Mouse (Mus musculus) CH12.LX (cell line): ENCODE measurements at regions not wholly inside any gene's neighbourhood (a gene's known extent, or its start where the extent isn't known, plus 50 kb on each side); places are given as distances from the start of the nearest gene placed in this dataset.

Experiments used
- DNase-seq: peaks from one replicate; pipeline ENCODE4 v3.0.0-alpha.2; 2013; ENCODE audit errors: extremely low read depth
- H3K27ac ChIP-seq: 2 replicates; pipeline ENCODE4 v1.5.1; 2012; ENCODE audit warnings: low read depth, mild to moderate bottlenecking, control low read depth, moderate library complexity; ENCODE audit not compliant: insufficient read depth
- H3K27me3 ChIP-seq: replicated peaks from 2 replicates; pipeline ENCODE3; 2012; ENCODE audit warnings: inconsistent platforms
- H3K36me3 ChIP-seq, 2 experiments: replicated peaks in 1 of 2; 2 replicates each; pipeline versions ENCODE3 to v1.6.1; 2012; ENCODE audit warnings: inconsistent platforms in 1 of 2, low read length in 1 of 2, mild to moderate bottlenecking in 1 of 2, mixed read lengths in 1 of 2, moderate library complexity in 1 of 2; ENCODE audit not compliant: control insufficient read depth in 1 of 2, insufficient read depth in 1 of 2
- H3K4me1 ChIP-seq, 2 experiments: 2 replicates each; pipeline ENCODE4 v1.6.1; 2012; ENCODE audit warnings: inconsistent platforms in 1 of 2, moderate library complexity in 1 of 2; ENCODE audit not compliant: insufficient read depth in 2 of 2, control insufficient read depth in 1 of 2
- H3K4me2 ChIP-seq: 2 replicates; pipeline ENCODE4 v1.6.1; 2012; ENCODE audit warnings: low read depth, mild to moderate bottlenecking, control low read depth; ENCODE audit not compliant: poor library complexity, insufficient read depth, severe bottlenecking
- H3K4me3 ChIP-seq, 3 experiments: fragments of 150-350 bp in 1 of 3; sonication (generic) in 1 of 3; replicated peaks in 1 of 3; 2 replicates each; pipeline versions ENCODE3 to v1.5.1; 2011 to 2012; ENCODE audit warnings: low read depth in 2 of 3, low read length in 2 of 3, mild to moderate bottlenecking in 2 of 3, moderate library complexity in 2 of 3, control low read depth in 1 of 3, improper control_type of control experiment in 1 of 3, inconsistent platforms in 1 of 3, mixed read lengths in 1 of 3; ENCODE audit not compliant: poor library complexity in 1 of 3
- H3K79me2 ChIP-seq: replicated peaks from 2 replicates; pipeline ENCODE4 v1.6.1; 2012; ENCODE audit warnings: mild to moderate bottlenecking, moderate library complexity; ENCODE audit not compliant: control insufficient read depth, poor library complexity, insufficient read depth, severe bottlenecking; ENCODE audit errors: extremely low read depth
- H3K9ac ChIP-seq: 2 replicates; pipeline ENCODE4 v1.6.1; 2012; ENCODE audit warnings: low read depth, mild to moderate bottlenecking, control low read depth, moderate library complexity; ENCODE audit not compliant: insufficient read depth
- H3K9me3 ChIP-seq: replicated peaks from 2 replicates; pipeline ENCODE3; 2012; ENCODE audit warnings: low read length, inconsistent platforms, mixed read lengths
- BHLHE40 ChIP-seq: IDR thresholded peaks from 2 replicates; pipeline ENCODE4 v1.6.1; 2011; ENCODE audit warnings: mild to moderate bottlenecking, low read depth, low read length, improper control_type of control experiment
- CHD1 ChIP-seq: IDR thresholded peaks from 2 replicates; pipeline ENCODE4 v1.6.1; 2012; ENCODE audit warnings: low read depth, low read length, improper control_type of control experiment, inconsistent platforms
- E2F4 ChIP-seq: IDR thresholded peaks from 2 replicates; pipeline ENCODE4 v1.6.1; 2011; ENCODE audit warnings: low read depth, low read length, improper control_type of control experiment; ENCODE audit not compliant: insufficient replicate concordance
- ELF1 ChIP-seq: IDR thresholded peaks from 2 replicates; pipeline ENCODE4 v1.6.1; 2014; ENCODE audit warnings: low read depth, mild to moderate bottlenecking, inconsistent platforms, low read length, improper control_type of control experiment
- EP300 ChIP-seq: IDR thresholded peaks from 2 replicates; pipeline ENCODE4 v1.6.1; 2011; ENCODE audit warnings: low read length, improper control_type of control experiment
- ETS1 ChIP-seq: conservative IDR thresholded peaks from 2 replicates; pipeline ENCODE4 v1.6.1; 2012; ENCODE audit warnings: low read depth, mild to moderate bottlenecking, inconsistent platforms, low read length, improper control_type of control experiment, moderate library complexity
- GABPA ChIP-seq: IDR thresholded peaks from 2 replicates; pipeline ENCODE4 v1.6.1; 2012; ENCODE audit warnings: low read depth, low read length, improper control_type of control experiment, inconsistent platforms; ENCODE audit not compliant: insufficient replicate concordance
- HCFC1 ChIP-seq: IDR thresholded peaks from 2 replicates; pipeline ENCODE4 v1.6.1; 2012; ENCODE audit warnings: low read depth, mild to moderate bottlenecking, inconsistent platforms, low read length, improper control_type of control experiment
- IRF4 ChIP-seq: IDR thresholded peaks from 2 replicates; pipeline ENCODE4 v1.6.1; 2014; ENCODE audit warnings: low read depth, mild to moderate bottlenecking, inconsistent platforms, low read length, improper control_type of control experiment
- JUND ChIP-seq: conservative IDR thresholded peaks from 2 replicates; pipeline ENCODE4 v1.6.1; 2011; ENCODE audit warnings: low read depth, low read length, improper control_type of control experiment
- KAT2A ChIP-seq: IDR thresholded peaks from 2 replicates; pipeline ENCODE4 v1.6.1; 2012; ENCODE audit warnings: low read length, improper control_type of control experiment, inconsistent platforms; ENCODE audit not compliant: insufficient replicate concordance
- MAFK ChIP-seq: IDR thresholded peaks from 2 replicates; pipeline ENCODE4 v1.6.1; 2011; ENCODE audit warnings: low read length, improper control_type of control experiment; ENCODE audit not compliant: insufficient replicate concordance
- MAZ ChIP-seq: IDR thresholded peaks from 2 replicates; pipeline ENCODE4 v1.6.1; 2012; ENCODE audit warnings: low read depth, mild to moderate bottlenecking, inconsistent platforms, low read length, improper control_type of control experiment, moderate library complexity
- MEF2A ChIP-seq: IDR thresholded peaks from 2 replicates; pipeline ENCODE4 v1.6.1; 2014; ENCODE audit warnings: low read depth, mild to moderate bottlenecking, inconsistent platforms, low read length, improper control_type of control experiment, borderline replicate concordance
- PAX5 ChIP-seq: IDR thresholded peaks from 2 replicates; pipeline ENCODE4 v1.6.1; 2012; ENCODE audit warnings: low read length, inconsistent platforms, mixed read lengths
- POLR2A ChIP-seq: IDR thresholded peaks from 2 replicates; pipeline ENCODE4 v1.6.1; 2011; ENCODE audit warnings: low read depth, mild to moderate bottlenecking, improper control_type of control experiment, low read length
- POLR2AphosphoS2 ChIP-seq: IDR thresholded peaks from 2 replicates; pipeline ENCODE4 v1.6.1; 2011; ENCODE audit warnings: low read depth, low read length, improper control_type of control experiment
- RAD21 ChIP-seq: IDR thresholded peaks from 2 replicates; pipeline ENCODE4 v1.6.1; 2011; ENCODE audit warnings: low read depth, mild to moderate bottlenecking, low read length, improper control_type of control experiment, moderate library complexity
- RCOR1 ChIP-seq: conservative IDR thresholded peaks from 2 replicates; pipeline ENCODE4 v1.6.1; 2012; ENCODE audit warnings: low read depth, mild to moderate bottlenecking, inconsistent platforms, low read length, improper control_type of control experiment
- SIN3A ChIP-seq: IDR thresholded peaks from 2 replicates; pipeline ENCODE4 v1.6.1; 2012; ENCODE audit warnings: low read length, improper control_type of control experiment, inconsistent platforms
- SMC3 ChIP-seq: IDR thresholded peaks from 2 replicates; pipeline ENCODE4 v1.6.1; 2011; ENCODE audit warnings: low read depth, low read length, improper control_type of control experiment
- TBP ChIP-seq: conservative IDR thresholded peaks from 2 replicates; pipeline ENCODE4 v1.6.1; 2011; ENCODE audit warnings: low read depth, low read length, improper control_type of control experiment
- UBTF ChIP-seq: IDR thresholded peaks from 2 replicates; pipeline ENCODE4 v1.6.1; 2012; ENCODE audit warnings: low read depth, mild to moderate bottlenecking, inconsistent platforms, low read length, improper control_type of control experiment, moderate library complexity
- USF1 ChIP-seq: IDR thresholded peaks from 2 replicates; pipeline ENCODE4 v1.6.1; 2014; ENCODE audit warnings: low read depth, mild to moderate bottlenecking, inconsistent platforms, low read length, improper control_type of control experiment
- ZKSCAN1 ChIP-seq: IDR thresholded peaks from 2 replicates; pipeline ENCODE4 v1.6.1; 2012; ENCODE audit warnings: low read depth, inconsistent platforms, low read length, improper control_type of control experiment, borderline replicate concordance
- dilution Hi-C: fragments of 300-500 bp; cut with MboI; formaldehyde crosslinking; loops from 2 replicates; pipeline ENCODE4 v1.14.3; 2020; ENCODE audit warnings: low sequenced_read_pairs; ENCODE audit not compliant: extremely low pct_unique_long_range_greater_than_20kb, extremely low pct_ligation_motif_present
- in situ Hi-C: fragments of 300-500 bp; cut with MboI; formaldehyde crosslinking; loops from 3 replicates; pipeline ENCODE4 v1.14.3; 2019; ENCODE audit warnings: low sequenced_read_pairs, low pct_ligation_motif_present, low pct_unique_long_range_greater_than_20kb, mixed read lengths

- no peak overlapping the region for H3K4me2 ChIP-seq
- H3K4me1 ChIP-seq = no peaks in the 10 kb centered on the region
- no peaks in the 10 kb centered on the region for H3K79me2 ChIP-seq
- H3K9ac ChIP-seq = no peak overlapping the region
- TF ChIP-seq CHD1 (no peak), SMC3 (no peak), JUND (no peak)
- DNase-seq = no peak
- H3K27ac ChIP-seq = no peak overlapping the region
- H3K9me3 ChIP-seq = no peaks in the 10 kb centered on the region
- dilution Hi-C loops (no loop called here), in situ Hi-C loops (loop anchor here (25.0 kb wide), 1 partner anchor 1490 kb away; no protein-coding TSS in a partner anchor)
- no peaks in the 10 kb centered on the region for H3K36me3 ChIP-seq
- H3K4me3 ChIP-seq = no peak overlapping the region
- no peaks in the 10 kb centered on the region for H3K27me3 ChIP-seq
These were observed 605.9 kb downstream of the Kcnj2 start for GRCm38 (mm10) chr11:111671865-111672264.

DNA sequence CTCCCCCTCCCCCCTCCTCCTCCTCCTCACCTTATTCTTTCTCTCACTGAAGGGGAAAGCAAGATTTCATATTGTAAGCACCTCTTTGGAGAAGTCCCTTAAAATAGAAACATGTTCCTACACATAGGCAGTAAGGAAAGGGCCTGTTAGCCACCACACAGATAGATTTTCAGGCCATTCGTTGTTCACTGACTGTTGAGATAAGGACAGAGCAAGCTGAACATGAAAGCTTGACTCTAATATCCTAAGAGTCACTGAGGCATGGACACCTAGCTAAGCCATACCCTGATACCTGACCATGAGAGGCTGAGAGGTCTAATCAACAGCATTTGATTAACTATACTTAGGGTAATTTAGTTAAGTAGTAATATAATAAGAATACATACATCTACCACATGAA is 609.7 kb downstream of the Kcnj2 start:
- H3K9me3 ChIP-seq = no peaks in the 10 kb centered on the region

DNA sequence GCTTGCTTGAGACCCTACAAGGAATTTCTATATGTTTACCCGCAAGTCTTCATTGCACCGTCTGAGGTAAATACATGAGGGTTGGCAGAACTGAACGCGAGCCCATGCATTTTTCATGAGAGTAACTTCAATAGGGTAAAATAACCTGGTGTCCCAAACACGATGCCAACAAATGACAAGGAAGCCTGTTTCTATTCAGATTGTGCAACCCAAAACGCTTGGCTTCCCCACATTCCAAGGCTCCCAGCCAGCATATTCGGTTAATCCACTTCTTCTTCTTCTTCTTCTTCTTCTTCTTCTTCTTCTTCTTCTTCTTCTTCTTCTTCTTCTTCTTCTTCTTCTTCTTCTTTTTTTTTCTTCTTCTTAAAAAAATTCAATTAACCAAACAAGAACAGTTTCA is 616.4 kb downstream of the Kcnj2 start:
- Histone ChIP-seq H3K4me2 (no peak overlapping the region), H3K27me3 (no peaks in the 10 kb centered on the region), H3K4me1 (peaks cover 0 to 4% of the 10 kb centered on the region in 2 experiments; a peak in 1 of 4 replicates), H3K9me3 (no peaks in the 10 kb centered on the region), H3K9ac (no peak overlapping the region), H3K27ac (no peak overlapping the region), H3K36me3 (no peaks in the 10 kb centered on the region), H3K79me2 (no peaks in the 10 kb centered on the region), H3K4me3 (no peak overlapping the region)
- no peak for DNase-seq
- dilution Hi-C loops (no loop called here), in situ Hi-C loops (no loop called here)
- TF ChIP-seq BHLHE40 (no peak), POLR2AphosphoS2 (no peak), SIN3A (no peak), SMC3 (no peak), TBP (no peak), RAD21 (no peak), HCFC1 (no peak), IRF4 (no peak), ETS1 (no peak), MEF2A (no peak), KAT2A (no peak), USF1 (no peak), MAFK (no peak)

More for the DNA sequence above, 609.7 kb downstream of the Kcnj2 start:
- no peaks in the 10 kb centered on the region for H3K36me3 ChIP-seq
- no peaks in the 10 kb centered on the region for H3K79me2 ChIP-seq
- no peak overlapping the region for H3K4me2 ChIP-seq
- in situ Hi-C loops (no loop called here), dilution Hi-C loops (no loop called here)
- no peak overlapping the region for H3K27ac ChIP-seq
- no peak overlapping the region for H3K9ac ChIP-seq
- DNase-seq = no peak
- no peak overlapping the region for H3K4me3 ChIP-seq
- no peaks in the 10 kb centered on the region for H3K27me3 ChIP-seq
- no peaks in the 10 kb centered on the region for H3K4me1 ChIP-seq
- TF ChIP-seq E2F4 (no peak), RCOR1 (no peak), ZKSCAN1 (no peak), GABPA (no peak), SIN3A (no peak), PAX5 (no peak), MAFK (no peak), POLR2A (no peak), TBP (no peak), EP300 (no peak), ELF1 (no peak), IRF4 (no peak), USF1 (no peak), UBTF (no peak), MAZ (no peak), POLR2AphosphoS2 (no peak)
